Mouse (Mus musculus) heart, postnatal 14 days (tissue): ENCODE measurements around the gene Fam102b. TPM values are rescaled to one million over a fixed set of nuclear protein-coding genes. Genes with fewer than 3 reads are reported as not detected.
A peak's percentile ranks its signal among the peaks of the same experiment; 100 is the strongest.

Experiments used
- DNase-seq, 2 experiments: peaks; one replicate each; pipeline ENCODE4 v3.0.0; 2021 to 2022
- intact Hi-C: fragments of 180-260 bp; cut with DNase I; formaldehyde crosslinking; loops from one replicate; pipeline ENCODE4 v1.15.1; 2025
- total RNA-seq, 2 experiments: library from RNA; stranded (reverse); gene quantifications; 2 replicates each; pipeline ENCODE4 v1.2.3; 2021

Fam102b gene
- total RNA-seq, 2 experiments from 2014 or later, result 17.2 to 18.1 TPM

GRCm38 (mm10) chr3:109021720-109022516, 5.5 kb downstream of the Fam102b start:
- DNase-seq, result no peak
- intact Hi-C loops, result no loop called here

GRCm38 (mm10) chr3:109018336-109018735, 9.1 kb downstream of the Fam102b start:
- intact Hi-C loops, result no loop called here
- DNase-seq, result no peak

GRCm38 (mm10) chr3:109012595-109012994, 14.8 kb downstream of the Fam102b start:
- intact Hi-C loops, result no loop called here
- no peak for DNase-seq

- intact Hi-C loops, result no loop called here
- DNase-seq, result peak; percentile 25 to 37
These were observed 16.7 kb downstream of the Fam102b start for GRCm38 (mm10) chr3:109010489-109011260.

- DNase-seq, result no peak
- intact Hi-C loops, result no loop called here
These were observed 19.2 kb downstream of the Fam102b start for GRCm38 (mm10) chr3:109008180-109008579.

GRCm38 (mm10) chr3:109005777-109006176, 21.6 kb downstream of the Fam102b start:
- no peak for DNase-seq
- intact Hi-C loops, result no loop called here

- DNase-seq, result no peak
- intact Hi-C loops, result no loop called here
These were observed 28.2 kb downstream of the Fam102b start for GRCm38 (mm10) chr3:108999173-108999572.

GRCm38 (mm10) chr3:108997762-108998161, 29.6 kb downstream of the Fam102b start:
- intact Hi-C loops, result no loop called here
- no peak for DNase-seq

GRCm38 (mm10) chr3:108997284-108997683, 30.1 kb downstream of the Fam102b start:
- no peak for DNase-seq
- intact Hi-C loops, result no loop called here

- no peak for DNase-seq
- intact Hi-C loops, result no loop called here
These were observed 32.0 kb downstream of the Fam102b start for GRCm38 (mm10) chr3:108995379-108995778.

GRCm38 (mm10) chr3:108994477-108994876, 32.9 kb downstream of the Fam102b start:
- intact Hi-C loops, result no loop called here
- DNase-seq, result no peak

- intact Hi-C loops, result loop anchor here (5.0 kb wide), 1 partner anchor 37 kb away; the partner anchor contains the start of gene Fam102b
- peak; percentile 39 to 45 for DNase-seq
These were observed 37.3 kb downstream of the Fam102b start for GRCm38 (mm10) chr3:108989971-108990548.

GRCm38 (mm10) chr3:108987009-108987659, 40.3 kb downstream of the Fam102b start:
- no peak for DNase-seq
- intact Hi-C loops, result loop anchor here (5.0 kb wide), 1 partner anchor 40 kb away; the partner anchor contains the start of gene Fam102b

- DNase-seq, result no peak
- intact Hi-C loops, result loop anchor here (5.0 kb wide), 1 partner anchor 41 kb away; the partner anchor contains the start of gene Fam102b
These were observed 40.9 kb downstream of the Fam102b start for GRCm38 (mm10) chr3:108986534-108986933.

- intact Hi-C loops, result no loop called here
- DNase-seq, result no peak
These were observed 43.4 kb downstream of the Fam102b start for GRCm38 (mm10) chr3:108983989-108984388.

GRCm38 (mm10) chr3:108981946-108982345, 45.5 kb downstream of the Fam102b start:
- DNase-seq, result no peak

GRCm38 (mm10) chr3:108977340-108978030, 49.9 kb downstream of the Fam102b start:
- DNase-seq, result no peak
- intact Hi-C loops, result loop anchor here (5.0 kb wide), 1 partner anchor 85 kb away; no protein-coding TSS in a partner anchor

More at GRCm38 (mm10) chr3:108981946-108982345, 45.5 kb downstream of the Fam102b start:
- intact Hi-C loops, result no loop called here

- intact Hi-C loops, result loop anchor here (5.0 kb wide), 1 partner anchor 87 kb away; no protein-coding TSS in a partner anchor
These were observed 52.4 kb downstream of the Fam102b start for GRCm38 (mm10) chr3:108974920-108975485.

GRCm38 (mm10) chr3:108973980-108974660, 53.3 kb downstream of the Fam102b start:
- intact Hi-C loops, result no loop called here
- no peak for DNase-seq

More at GRCm38 (mm10) chr3:108974920-108975485, 52.4 kb downstream of the Fam102b start:
- no peak for DNase-seq
